Mouse (Mus musculus) liver, postnatal 0 days (tissue): ENCODE measurements at regions not wholly inside any gene's neighbourhood (a gene's known extent, or its start where the extent isn't known, plus 50 kb on each side); places are given as distances from the start of the nearest gene placed in this dataset.

Source experiments
- ATAC-seq: fragments of 200-750 bp; cut with Nextera tagmentation; 2 replicates; pipeline ENCODE4 v1.8.0; 2017; ENCODE audit warnings: mild to moderate bottlenecking, moderate library complexity
- DNase-seq: peaks from one replicate; pipeline ENCODE4 v3.0.0-alpha.2; 2016
- H3K27ac ChIP-seq: fragments of 300-500 bp; sonication (generic); 2 replicates; pipeline ENCODE4 v1.5.1; 2014; ENCODE audit warnings: antibody characterized with exemption, moderate library complexity, mild to moderate bottlenecking, low read depth
- H3K27me3 ChIP-seq: fragments of 300-500 bp; sonication (generic); 2 replicates; pipeline ENCODE4 v1.6.1; 2014; ENCODE audit warnings: low read length, control low read depth, mixed read lengths; ENCODE audit not compliant: insufficient read depth
- H3K36me3 ChIP-seq: fragments of 300-500 bp; sonication (generic); replicated peaks from 2 replicates; pipeline ENCODE4 v1.6.1; 2014; ENCODE audit warnings: mild to moderate bottlenecking, control low read depth, low read length, moderate library complexity, mixed read lengths; ENCODE audit not compliant: insufficient read depth
- H3K4me1 ChIP-seq: fragments of 300-500 bp; sonication (generic); 2 replicates; pipeline ENCODE4 v1.6.1; 2014; ENCODE audit warnings: antibody characterized with exemption, mild to moderate bottlenecking, control low read depth; ENCODE audit not compliant: insufficient read depth
- H3K4me2 ChIP-seq: fragments of 300-500 bp; sonication (generic); 2 replicates; pipeline ENCODE4 v1.6.1; 2014; ENCODE audit warnings: low read depth, mild to moderate bottlenecking, low read length, moderate library complexity, mixed read lengths
- H3K4me3 ChIP-seq: fragments of 300-500 bp; sonication (generic); 2 replicates; pipeline ENCODE4 v1.5.1; 2014; ENCODE audit warnings: low read depth, low read length
- H3K9ac ChIP-seq: fragments of 300-500 bp; sonication (generic); replicated peaks from 2 replicates; pipeline ENCODE4 v1.6.1; 2014; ENCODE audit warnings: mild to moderate bottlenecking, moderate library complexity
- H3K9me3 ChIP-seq: fragments of 300-500 bp; sonication (generic); 2 replicates; pipeline ENCODE4 v1.6.1; 2016; ENCODE audit warnings: mild to moderate bottlenecking, control low read depth, low read length, mixed read lengths
- CTCF ChIP-seq: sonication (generic); IDR thresholded peaks from 2 replicates; pipeline ENCODE4 v1.5.1; 2016; ENCODE audit warnings: antibody characterized with exemption, low read depth
- EP300 ChIP-seq: IDR thresholded peaks from 2 replicates; pipeline ENCODE4 v1.6.1; 2016; ENCODE audit warnings: antibody characterized with exemption, low read depth, mild to moderate bottlenecking
- WGBS: fragments of 180-500 bp; shearing (Covaris S2); extraction: QIAGEN DNeasy Blood & Tissue Kit; methylation state at CpG from one replicate; pipeline ENCODE4 v1.1.7; 2014; ENCODE audit not compliant: insufficient replicate concordance; 5-methylcytosine and 5-hydroxymethylcytosine counted together

DNA sequence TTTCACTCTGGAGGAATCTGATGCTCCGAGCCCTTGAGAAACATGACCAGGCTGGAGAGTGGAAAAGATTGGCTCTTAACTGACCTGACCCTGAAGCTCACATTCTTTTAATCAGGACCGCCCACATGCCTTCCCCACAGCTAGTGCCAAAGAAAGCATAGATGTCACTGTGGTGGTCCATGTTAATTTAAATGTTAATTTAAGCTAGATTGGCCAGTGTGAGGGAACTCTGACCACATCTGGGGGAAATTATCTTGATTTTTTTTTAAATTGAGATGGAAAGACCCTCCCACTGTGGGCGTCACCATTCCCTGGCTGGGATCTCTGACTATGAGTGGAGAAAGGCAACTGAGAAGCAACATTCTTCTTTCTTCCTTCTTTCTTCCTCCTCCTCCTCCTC is 54.6 kb upstream of the Usp24 start:
- Histone ChIP-seq H3K27me3 (no peaks in the 10 kb centered on the region), H3K4me1 (peaks cover 3% of the 10 kb centered on the region; the same call in 1 of the 2 replicates), H3K9ac (no peak overlapping the region), H3K27ac (no peak overlapping the region), H3K36me3 (no peaks in the 10 kb centered on the region), H3K4me3 (no peak overlapping the region), H3K4me2 (no peak overlapping the region), H3K9me3 (no peaks in the 10 kb centered on the region)
- WGBS = 88% methylated on average over 3 of the region's 3 CpGs
- ATAC-seq (no peak), DNase-seq (no peak)
- no peak for TF ChIP-seq EP300
- TF ChIP-seq CTCF = no peak

- TF ChIP-seq EP300 (no peak), CTCF (no peak)
- no peak overlapping the region for H3K27ac ChIP-seq
- no peaks in the 10 kb centered on the region for H3K9me3 ChIP-seq
- no peaks in the 10 kb centered on the region for H3K27me3 ChIP-seq
- DNase-seq = no peak
- H3K36me3 ChIP-seq = no peaks in the 10 kb centered on the region
- WGBS = 73% methylated on average over 3 of the region's 3 CpGs
- no peaks in the 10 kb centered on the region for H3K4me1 ChIP-seq
- H3K4me3 ChIP-seq = no peak overlapping the region
- H3K9ac ChIP-seq = no peak overlapping the region
- H3K4me2 ChIP-seq = no peak overlapping the region
- ATAC-seq = no peak
These were observed 54.0 kb upstream of the Usp24 start for GRCm38 (mm10) chr4:106261901-106262560.

DNA sequence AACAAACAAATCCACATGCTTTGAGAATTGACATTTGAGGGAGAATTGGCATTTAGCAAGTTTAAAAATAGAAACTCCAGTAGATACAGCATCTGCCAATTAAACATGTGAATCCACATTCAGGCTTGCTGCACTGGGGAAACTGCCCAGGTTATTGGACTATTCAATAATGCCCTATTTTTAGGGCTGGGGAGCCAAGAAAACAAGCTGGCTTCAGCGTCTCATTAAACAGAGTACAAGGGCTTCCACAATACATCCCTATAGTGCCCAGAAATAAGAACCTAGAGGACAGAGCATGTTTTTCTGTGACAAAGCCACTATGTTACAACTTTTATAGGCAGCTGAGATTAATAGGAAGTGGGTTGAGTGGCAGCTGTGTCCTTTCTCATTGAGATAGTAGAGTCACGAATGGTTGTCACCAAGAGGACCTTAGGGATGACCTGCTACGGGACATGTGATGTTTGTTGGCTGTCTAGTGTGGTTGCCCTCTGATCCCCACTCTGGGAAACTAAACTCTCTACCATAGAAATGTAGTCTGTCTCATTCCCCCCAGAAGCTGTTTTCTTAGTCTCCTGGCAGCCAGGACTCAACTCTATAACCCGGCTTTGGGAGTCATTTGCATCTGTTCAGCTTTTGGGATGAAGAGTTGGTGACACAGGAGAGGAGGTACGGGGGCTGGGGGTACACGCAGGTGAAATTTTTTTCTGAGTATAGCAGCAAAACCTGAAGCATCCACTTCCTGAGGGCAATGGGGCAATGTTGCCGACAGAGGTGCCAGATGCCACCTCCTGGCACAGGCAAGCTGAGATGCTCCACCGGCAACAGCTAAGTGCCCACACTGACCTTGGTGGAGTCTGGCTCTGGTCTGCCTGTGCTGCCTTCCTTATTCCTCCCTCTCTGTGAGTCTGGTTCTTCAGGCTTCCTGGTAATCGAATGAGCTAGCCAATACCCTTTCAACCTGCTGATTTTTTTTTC is 53.0 kb upstream of the Usp24 start:
- H3K27me3 ChIP-seq = no peaks in the 10 kb centered on the region
- H3K9ac ChIP-seq = no peak overlapping the region
- DNase-seq = no peak
- WGBS = 67% methylated on average over 9 of the region's 9 CpGs
- no peak for TF ChIP-seq CTCF
- TF ChIP-seq EP300 = no peak
- ATAC-seq = no peak
- no peaks in the 10 kb centered on the region for H3K36me3 ChIP-seq
- H3K9me3 ChIP-seq = no peaks in the 10 kb centered on the region
- no peaks in the 10 kb centered on the region for H3K4me1 ChIP-seq
- no peak overlapping the region for H3K4me3 ChIP-seq
- H3K27ac ChIP-seq = no peak overlapping the region
- no peak overlapping the region for H3K4me2 ChIP-seq
